Mouse (Mus musculus) monocyte, adult 5-6 weeks (primary cell): ENCODE measurements around the gene Ssbp3. TPM values are rescaled to one million over a fixed set of nuclear protein-coding genes. Genes with fewer than 3 reads are reported as not detected.
A peak's percentile ranks its signal among the peaks of the same experiment; 100 is the strongest.

Source experiments
- ATAC-seq: fragments of 153-309, 156-312 bp; replicated peaks from 2 replicates; pipeline ENCODE4 v1.8.0; 2017; ENCODE audit warnings: mild to moderate bottlenecking; ENCODE audit not compliant: low TSS enrichment, insufficient number of reproducible peaks, severe bottlenecking, poor library complexity, low FRiP score
- total RNA-seq: library from RNA; stranded (forward); fragments of 200-1000, 200-491, 200-594 nt; gene quantifications from 3 replicates; pipeline ENCODE4 v1.2.3, GENCODE M21; 2017

The Ssbp3 gene
- total RNA-seq: 14.3 to 22.7 TPM (median 19.5 TPM) in 3 replicates

- ATAC-seq: peak; percentile 72
Measured at GRCm38 (mm10) chr4:106910201-106911172, at the start of gene Ssbp3. Ssbp3 (plus strand) TSS chr4:106910701.

- no peak for ATAC-seq
Measured at GRCm38 (mm10) chr4:106861871-106862270, 48.6 kb upstream of the Ssbp3 start.

- ATAC-seq: no peak
Measured at GRCm38 (mm10) chr4:106862317-106862716, 48.2 kb upstream of the Ssbp3 start.

DNA sequence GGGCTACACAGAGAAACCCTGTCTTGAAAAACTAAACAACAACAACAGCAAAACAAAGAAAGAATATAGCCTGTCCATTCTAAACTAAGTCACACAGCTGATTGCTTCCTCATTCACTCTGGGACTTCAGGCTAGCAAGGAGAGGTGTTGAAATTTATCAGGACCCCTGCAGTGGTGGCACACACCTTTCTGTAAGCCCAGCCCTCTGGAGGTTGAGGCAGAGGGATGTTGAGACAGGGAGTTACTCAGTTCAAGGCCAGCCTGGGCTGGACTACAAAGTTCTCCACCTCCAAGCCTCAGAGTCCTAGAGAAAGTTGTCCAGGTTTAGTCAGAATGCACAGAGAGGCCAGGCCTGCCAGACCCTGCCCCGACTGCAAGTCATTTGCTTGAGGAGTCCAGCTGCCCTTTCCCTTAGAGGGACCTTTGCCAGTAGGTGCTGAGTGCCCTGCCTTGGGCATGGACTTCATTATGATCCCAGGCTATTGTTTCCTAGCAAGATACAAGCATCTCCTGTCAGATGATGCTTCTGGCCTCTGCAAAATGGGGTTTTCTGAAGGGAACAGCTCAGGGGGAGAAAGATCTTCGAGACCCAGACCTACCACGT lies 47.6 kb upstream of the Ssbp3 start:
- ATAC-seq: no peak

GRCm38 (mm10) chr4:106865415-106866110 lies 44.9 kb upstream of the Ssbp3 start:
- no peak for ATAC-seq

DNA sequence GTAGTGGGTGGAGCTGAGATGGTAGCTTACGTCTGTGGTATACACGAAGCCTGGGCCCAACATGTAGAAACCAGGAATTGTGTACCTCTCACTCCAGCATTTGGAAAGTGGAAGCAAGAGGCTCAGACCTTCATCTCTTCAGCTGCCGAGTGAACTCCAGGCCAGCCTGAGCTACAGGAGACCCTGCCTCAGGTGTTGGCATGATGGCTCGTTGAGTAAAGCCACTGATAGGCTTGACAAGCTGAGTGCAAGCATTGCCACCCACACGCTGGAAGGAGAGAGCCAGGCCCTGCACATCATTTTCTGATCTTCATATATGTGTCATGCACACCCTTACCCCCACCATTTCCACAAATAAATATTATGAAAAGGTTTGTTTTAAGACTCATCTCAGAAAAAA lies 44.1 kb upstream of the Ssbp3 start:
- no peak for ATAC-seq

DNA sequence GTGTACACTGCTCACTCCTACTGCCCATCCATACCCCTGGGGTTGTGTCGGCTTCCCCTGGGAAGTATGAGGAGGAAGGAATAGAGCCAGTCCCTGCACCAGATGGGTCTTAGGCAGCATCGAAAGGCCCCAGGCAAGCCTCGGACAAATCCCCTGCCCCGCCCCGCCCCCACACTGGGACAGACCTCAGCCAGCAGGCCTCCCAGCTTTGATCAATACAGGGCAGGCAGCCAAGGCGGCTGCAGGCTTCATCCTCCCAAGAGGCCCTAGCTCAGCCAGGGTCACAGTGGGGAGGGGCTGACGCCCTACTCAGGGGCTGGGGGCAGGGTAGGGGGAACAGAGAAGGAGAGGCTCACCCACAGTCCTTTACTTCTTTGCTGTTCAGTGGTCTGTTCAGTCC lies 43.7 kb upstream of the Ssbp3 start:
- ATAC-seq: no peak

DNA sequence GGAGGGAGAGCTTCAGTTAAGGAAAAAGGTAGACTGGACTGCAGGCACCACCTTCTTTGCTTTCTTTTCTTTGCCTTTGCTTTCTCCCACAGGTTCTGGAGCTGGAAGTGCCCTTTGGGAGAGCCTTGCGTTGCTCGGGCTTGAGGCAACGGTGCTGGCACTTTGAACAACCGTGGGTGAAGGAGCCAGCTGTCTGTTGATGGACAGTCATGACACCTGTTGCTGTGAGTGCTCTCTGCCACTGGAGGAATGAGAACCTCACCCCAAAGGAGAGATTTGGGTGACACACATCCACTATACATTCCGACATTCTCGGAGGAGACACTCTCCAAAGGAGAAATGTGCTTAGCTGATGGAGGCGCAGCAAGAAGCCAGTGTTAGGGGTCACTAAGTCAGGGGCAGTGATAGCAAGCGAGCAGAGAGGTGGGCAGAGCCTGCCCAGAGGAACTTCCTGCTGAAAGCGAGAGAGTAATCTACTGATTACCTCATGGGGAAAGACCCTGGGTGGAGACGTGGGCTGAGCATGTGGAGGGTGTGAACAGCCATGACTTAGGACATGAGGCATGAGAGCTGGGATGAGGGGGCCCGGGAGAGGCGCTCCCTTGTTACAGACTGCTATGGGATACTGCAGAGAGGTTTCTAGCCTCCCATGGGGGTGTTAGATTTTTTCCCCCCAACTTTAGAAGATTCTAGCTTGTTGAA lies 41.6 kb upstream of the Ssbp3 start:
- no peak for ATAC-seq

DNA sequence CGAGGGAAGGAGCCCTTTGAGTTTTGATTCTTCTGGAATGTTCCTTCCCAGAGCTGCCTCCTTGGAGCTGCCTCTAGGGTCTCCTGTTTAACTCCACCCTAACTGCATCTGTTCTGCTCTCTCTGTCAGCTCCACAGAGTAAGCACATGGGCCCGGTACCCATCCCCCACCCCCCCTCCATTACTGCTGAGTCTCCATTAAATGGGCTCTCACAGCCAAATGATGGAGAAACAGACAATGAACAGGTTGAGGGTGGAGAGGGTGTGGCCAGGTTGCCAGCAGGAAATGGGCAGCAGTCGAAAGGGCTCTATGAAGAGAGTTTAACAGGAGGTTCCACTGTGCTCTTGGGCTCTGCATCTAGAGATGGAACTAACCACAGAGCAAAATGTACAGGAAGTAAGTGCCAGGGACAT lies 41.0 kb upstream of the Ssbp3 start:
- ATAC-seq: no peak

- no peak for ATAC-seq
Measured at GRCm38 (mm10) chr4:106870556-106870955, 39.9 kb upstream of the Ssbp3 start.

- ATAC-seq: no peak
Measured at GRCm38 (mm10) chr4:106874501-106874900, 36.0 kb upstream of the Ssbp3 start.

DNA sequence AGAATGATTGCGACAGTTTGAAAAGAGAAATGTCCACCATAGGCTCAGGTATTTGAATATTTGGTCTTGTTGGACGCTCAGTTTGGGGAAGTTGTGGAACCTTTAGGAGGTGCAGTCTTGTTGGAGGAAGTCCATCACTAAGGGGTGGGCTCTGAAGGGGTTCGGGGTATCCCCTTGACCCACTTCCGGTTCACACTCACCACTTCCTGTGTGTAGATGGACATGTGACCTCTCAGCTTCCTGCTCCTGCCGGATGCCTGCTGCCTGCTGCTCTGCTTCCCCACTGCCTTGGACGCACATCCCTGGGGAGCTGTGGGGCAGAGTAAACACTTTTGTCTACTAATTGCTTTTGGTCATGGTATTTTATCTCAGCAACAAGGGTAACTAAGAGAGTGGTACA lies 29.4 kb upstream of the Ssbp3 start:
- peak; percentile 89 for ATAC-seq

- no peak for ATAC-seq
Measured at GRCm38 (mm10) chr4:106883149-106883548, 27.4 kb upstream of the Ssbp3 start.

DNA sequence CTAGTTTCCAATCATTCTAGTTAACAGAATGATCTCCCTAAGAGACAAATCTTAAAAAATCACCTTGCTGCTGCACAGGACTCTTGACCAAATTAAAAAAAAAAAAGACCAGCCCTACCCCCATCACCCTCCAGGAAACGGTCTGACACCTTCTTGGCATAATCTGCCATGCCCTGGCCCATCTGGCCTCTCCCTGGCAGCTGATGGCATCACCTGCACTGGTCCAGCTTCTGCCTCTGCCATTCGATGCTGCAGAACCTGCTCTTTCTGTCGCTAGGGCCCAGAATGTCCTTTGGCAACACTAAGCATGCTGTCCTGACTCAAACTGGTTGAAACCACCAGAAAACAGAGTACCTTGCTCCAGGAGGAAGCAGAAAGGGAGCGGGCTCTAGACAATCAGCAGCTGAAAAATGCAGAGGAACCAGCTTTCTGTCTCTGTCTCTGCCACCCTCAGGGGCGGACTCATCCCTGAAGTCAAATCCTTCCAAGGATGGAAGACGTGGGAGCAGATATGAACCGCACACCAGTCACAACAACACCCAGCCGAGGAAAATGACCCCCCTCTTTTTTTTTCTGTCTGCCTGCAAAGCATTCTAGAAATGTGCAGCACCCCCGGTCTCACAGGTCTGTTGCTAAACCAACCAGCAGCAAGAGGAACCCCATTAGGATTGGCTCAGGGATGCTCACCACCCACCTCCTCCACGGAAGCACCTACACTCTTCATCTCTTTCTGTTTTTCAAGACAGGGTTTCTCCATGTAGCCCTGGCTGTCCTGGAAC lies 24.0 kb upstream of the Ssbp3 start:
- no peak for ATAC-seq

GRCm38 (mm10) chr4:106896086-106896485 lies 14.4 kb upstream of the Ssbp3 start:
- ATAC-seq: no peak

GRCm38 (mm10) chr4:106898923-106899322 lies 11.6 kb upstream of the Ssbp3 start:
- ATAC-seq: no peak

DNA sequence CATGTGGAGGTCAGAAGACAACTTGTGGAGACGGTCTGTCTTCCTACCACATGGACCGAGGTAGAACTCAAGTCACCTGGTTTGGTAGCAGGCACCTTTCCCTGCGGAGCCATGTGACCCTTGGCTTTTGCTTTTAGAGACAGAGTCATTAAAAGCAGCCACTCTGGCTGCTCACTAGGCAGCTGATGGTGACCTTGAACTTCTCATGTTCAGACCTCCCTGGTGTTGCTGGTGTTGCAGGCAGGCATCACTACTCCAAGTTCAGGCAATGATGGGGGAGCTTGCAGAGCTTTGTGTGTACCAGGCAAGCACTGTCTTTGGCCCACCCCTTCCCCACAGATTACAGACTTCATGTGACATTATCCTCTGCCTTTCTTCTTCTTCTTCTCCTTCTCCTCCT lies 11.0 kb upstream of the Ssbp3 start:
- ATAC-seq: no peak

- no peak for ATAC-seq
Measured at GRCm38 (mm10) chr4:106900718-106901117, 9.8 kb upstream of the Ssbp3 start.
